Mouse (Mus musculus) limb, embryonic 11.5 days (tissue): ENCODE data around the gene Pcnx2. TPM values are rescaled to one million over a fixed set of nuclear protein-coding genes. Genes with fewer than 3 reads are reported as not detected.

Experiments used
- ATAC-seq: fragments of 200-750 bp; cut with Nextera tagmentation; 2 replicates; pipeline ENCODE4 v1.8.0; 2017; ENCODE audit warnings: low read depth; ENCODE audit not compliant: insufficient number of reproducible peaks, low FRiP score, low TSS enrichment
- DNase-seq: peaks from one replicate; pipeline ENCODE4 v3.0.0-alpha.2; 2015; ENCODE audit warnings: low spot score
- H3K27ac ChIP-seq: fragments of 300-500 bp; sonication (generic); replicated peaks from 2 replicates; pipeline ENCODE4 v1.5.1; 2014; ENCODE audit warnings: low read depth, mild to moderate bottlenecking, low read length
- H3K27me3 ChIP-seq: fragments of 300-500 bp; sonication (generic); 2 replicates; pipeline ENCODE4 v1.6.1; 2014; ENCODE audit warnings: mild to moderate bottlenecking, low read length, mixed read lengths; ENCODE audit not compliant: control insufficient read depth, insufficient read depth
- H3K36me3 ChIP-seq: fragments of 300-500 bp; sonication (generic); 2 replicates; pipeline ENCODE4 v1.6.1; 2014; ENCODE audit warnings: mild to moderate bottlenecking, low read length, moderate library complexity, mixed read lengths; ENCODE audit not compliant: control insufficient read depth, insufficient read depth
- H3K4me1 ChIP-seq: fragments of 300-500 bp; sonication (generic); 2 replicates; pipeline ENCODE4 v1.6.1; 2014; ENCODE audit warnings: low read length, mixed read lengths; ENCODE audit not compliant: control insufficient read depth, insufficient read depth
- H3K4me2 ChIP-seq: fragments of 300-500 bp; sonication (generic); 2 replicates; pipeline ENCODE4 v1.6.1; 2014; ENCODE audit warnings: low read depth, mild to moderate bottlenecking, moderate library complexity; ENCODE audit not compliant: severe bottlenecking
- H3K4me3 ChIP-seq: fragments of 300-500 bp; sonication (generic); 2 replicates; pipeline ENCODE4 v1.5.1; 2014; ENCODE audit warnings: low read depth, low read length
- H3K9ac ChIP-seq: fragments of 300-500 bp; sonication (generic); 2 replicates; pipeline ENCODE4 v1.6.1; 2014; ENCODE audit warnings: mild to moderate bottlenecking, low read length
- H3K9me3 ChIP-seq: fragments of 300-500 bp; sonication (generic); 2 replicates; pipeline ENCODE4 v1.6.1; 2016; ENCODE audit warnings: low read length; ENCODE audit not compliant: control insufficient read depth
- WGBS: fragments of 180-500 bp; shearing (Covaris S2); extraction: QIAGEN DNeasy Blood & Tissue Kit; methylation state at CpG from one replicate; pipeline ENCODE4 v1.1.7; 2014; 5-methylcytosine and 5-hydroxymethylcytosine counted together
- polyA plus RNA-seq: library from polyadenylated mRNA; unstranded; fragments of >200 nt; fragmentation: Nextera tagmentation; extraction: Ambion mirVana; gene quantifications from 2 replicates; pipeline ENCODE4 v1.2.1, GENCODE M21; 2014

The Pcnx2 gene
- polyA plus RNA-seq, 1 experiment from 2014 or later = not detected

- WGBS = 76% methylated on average over 12 of the region's 12 CpGs
- no peak overlapping the region for H3K4me3 ChIP-seq
- H3K4me2 ChIP-seq = no peak overlapping the region
- H3K9ac ChIP-seq = no peak overlapping the region
- H3K4me1 ChIP-seq = 0 out of 2 replicates have a peak, but pooled peaks cover 3% of the 10 kb centered on the region
- DNase-seq (no peak), ATAC-seq (no peak)
- H3K9me3 ChIP-seq = no peaks in the 10 kb centered on the region
- no peaks in the 10 kb centered on the region for H3K27me3 ChIP-seq
- no peak overlapping the region for H3K27ac ChIP-seq
- no peaks in the 10 kb centered on the region for H3K36me3 ChIP-seq
These were observed 120.5 kb downstream of the Pcnx2 start for GRCm38 (mm10) chr8:125777478-125778164.

GRCm38 (mm10) chr8:125776800-125777199, 121.3 kb downstream of the Pcnx2 start:
- Histone ChIP-seq H3K27ac (no peak overlapping the region), H3K9ac (no peak overlapping the region), H3K36me3 (no peaks in the 10 kb centered on the region), H3K4me1 (0 out of 2 replicates have a peak, but pooled peaks cover under 1% of the 10 kb centered on the region), H3K27me3 (no peaks in the 10 kb centered on the region), H3K4me2 (no peak overlapping the region), H3K4me3 (no peak overlapping the region), H3K9me3 (no peaks in the 10 kb centered on the region)
- 74% methylated on average over 6 of the region's 6 CpGs for WGBS
- DNase-seq (no peak), ATAC-seq (no peak)

GRCm38 (mm10) chr8:125776314-125776713, 121.8 kb downstream of the Pcnx2 start:
- 90% methylated on average over 3 of the region's 3 CpGs for WGBS
- Histone ChIP-seq H3K9ac (no peak overlapping the region), H3K27ac (no peak overlapping the region), H3K4me3 (no peak overlapping the region), H3K27me3 (no peaks in the 10 kb centered on the region), H3K9me3 (no peaks in the 10 kb centered on the region), H3K4me1 (no peaks in the 10 kb centered on the region), H3K36me3 (no peaks in the 10 kb centered on the region), H3K4me2 (no peak overlapping the region)
- no peak for ATAC-seq
- DNase-seq = no peak

- H3K4me3 ChIP-seq = no peak overlapping the region
- H3K36me3 ChIP-seq = no peaks in the 10 kb centered on the region
- H3K4me2 ChIP-seq = no peak overlapping the region
- H3K27me3 ChIP-seq = no peaks in the 10 kb centered on the region
- no peak overlapping the region for H3K27ac ChIP-seq
- ATAC-seq = no peak
- WGBS = 68% methylated on average over 3 of the region's 3 CpGs
- H3K9me3 ChIP-seq = no peaks in the 10 kb centered on the region
- no peak overlapping the region for H3K9ac ChIP-seq
- no peak for DNase-seq
- H3K4me1 ChIP-seq = no peaks in the 10 kb centered on the region
These were observed 123.1 kb downstream of the Pcnx2 start for GRCm38 (mm10) chr8:125775031-125775430.

GRCm38 (mm10) chr8:125773281-125773803, 124.8 kb downstream of the Pcnx2 start:
- ATAC-seq (no peak), DNase-seq (no peak)
- Histone ChIP-seq H3K4me2 (no peak overlapping the region), H3K27ac (no peak overlapping the region), H3K4me1 (no peaks in the 10 kb centered on the region), H3K9ac (no peak overlapping the region), H3K4me3 (no peak overlapping the region), H3K36me3 (no peaks in the 10 kb centered on the region), H3K27me3 (no peaks in the 10 kb centered on the region), H3K9me3 (no peaks in the 10 kb centered on the region)
- 47% methylated on average over 7 of the region's 7 CpGs for WGBS

GRCm38 (mm10) chr8:125772300-125772699, 125.8 kb downstream of the Pcnx2 start:
- WGBS = 59% methylated on average over 2 of the region's 2 CpGs
- ATAC-seq = no peak

GRCm38 (mm10) chr8:125768079-125768478, 130.0 kb downstream of the Pcnx2 start:
- no peaks in the 10 kb centered on the region for H3K27me3 ChIP-seq
- no peak overlapping the region for H3K4me2 ChIP-seq
- 87% methylated on average over 10 of the region's 10 CpGs for WGBS
- no peak overlapping the region for H3K4me3 ChIP-seq
- DNase-seq (no peak), ATAC-seq (no peak)
- no peaks in the 10 kb centered on the region for H3K4me1 ChIP-seq
- H3K9me3 ChIP-seq = no peaks in the 10 kb centered on the region; the same call in 1 of the 2 replicates
- no peaks in the 10 kb centered on the region for H3K36me3 ChIP-seq
- no peak overlapping the region for H3K9ac ChIP-seq
- H3K27ac ChIP-seq = no peak overlapping the region

More at GRCm38 (mm10) chr8:125772300-125772699, 125.8 kb downstream of the Pcnx2 start:
- H3K27me3 ChIP-seq = no peaks in the 10 kb centered on the region
- no peaks in the 10 kb centered on the region for H3K9me3 ChIP-seq
- H3K4me1 ChIP-seq = no peaks in the 10 kb centered on the region
- H3K4me2 ChIP-seq = no peak overlapping the region
- no peak for DNase-seq
- H3K9ac ChIP-seq = no peak overlapping the region
- no peaks in the 10 kb centered on the region for H3K36me3 ChIP-seq
- H3K4me3 ChIP-seq = no peak overlapping the region
- no peak overlapping the region for H3K27ac ChIP-seq

GRCm38 (mm10) chr8:125763066-125763786, 134.9 kb downstream of the Pcnx2 start:
- Histone ChIP-seq H3K27me3 (no peaks in the 10 kb centered on the region), H3K9me3 (no peaks in the 10 kb centered on the region; the same call in 1 of the 2 replicates), H3K4me2 (no peak overlapping the region), H3K27ac (no peak overlapping the region), H3K4me3 (no peak overlapping the region), H3K4me1 (no peaks in the 10 kb centered on the region), H3K9ac (no peak overlapping the region), H3K36me3 (no peaks in the 10 kb centered on the region)
- no peak for ATAC-seq
- 93% methylated on average over 16 of the region's 16 CpGs for WGBS
- no peak for DNase-seq
